Comparison of ENCODE assay signal across 9 mouse cellular contexts in the genomic region with DNA sequence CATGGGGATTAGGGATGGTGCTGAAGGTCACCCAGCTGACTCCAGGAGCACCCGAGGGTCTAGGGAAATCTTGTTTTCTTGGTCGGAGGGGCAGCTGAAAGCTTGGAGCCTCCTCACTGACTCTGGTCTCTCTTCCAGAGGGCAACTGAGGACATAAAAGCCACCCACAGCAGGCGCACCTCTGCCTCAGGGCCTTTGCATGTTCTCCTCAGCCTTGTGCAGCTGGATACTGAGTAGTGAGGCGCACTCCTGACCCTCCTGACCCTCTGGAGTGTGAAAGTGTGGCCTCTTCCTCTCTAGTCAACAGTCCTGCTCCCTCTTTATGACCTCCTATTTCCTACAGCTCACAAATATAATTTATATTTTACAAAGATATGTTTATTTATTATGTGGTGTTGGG. TPM values are rescaled to one million over a fixed set of nuclear protein-coding genes. Genes with fewer than 3 reads are reported as not detected.
DNase-seq lines count a peak whose midpoint lies in the region; ATAC-seq and TF ChIP-seq lines count a peak whose summit lies in the region.
"Had no signal": no experiment of that assay in that cellular context is flagged by ENCODE, and none has a peak within 500 bp of the region (broad histone marks: within the 10 kb centered on the region; RNA-seq: fewer than 3 reads in every experiment).

No protein-coding gene starts in this region.

- peak overlapping the region; percentile 54 for H3K4me3 ChIP-seq in heart, embryonic 11.5 days (ENCODE audit: low read depth, low read length)
- H3K4me3 ChIP-seq in ES-E14 (ENCODE audit: insufficient read depth in 1 of 2, low read depth in 1 of 2, low read length in 2 of 2, poor library complexity in 1 of 2, severe bottlenecking in 1 of 2): no peak overlapping the region
- H3K4me3 ChIP-seq in hindbrain, embryonic 15.5 days: no peak overlapping the region; the same call in 1 of the 2 replicates

- H3K27me3 ChIP-seq in heart, embryonic 11.5 days (ENCODE audit: control insufficient read depth, insufficient read depth, low read length): peaks cover 5% of the 10 kb centered on the region; the same call in 1 of the 2 replicates
- H3K27me3 ChIP-seq in hindbrain, embryonic 15.5 days: 0 out of 2 replicates have a peak, but pooled peaks cover 7% of the 10 kb centered on the region

- H3K9ac ChIP-seq in heart, embryonic 11.5 days (ENCODE audit: low read depth, low read length): peak overlapping the region; percentile 12; the same call in 1 of the 2 replicates
- H3K9ac ChIP-seq in ES-E14 (ENCODE audit: insufficient read depth, low read depth, low read length, poor library complexity, severe bottlenecking): peak overlapping the region; percentile 30; the same call in 1 of the 2 replicates
- H3K9ac ChIP-seq in hindbrain, embryonic 15.5 days: peak overlapping the region; percentile 34; the same call in 1 of the 2 replicates

- H3K36me3 ChIP-seq in heart, embryonic 11.5 days (ENCODE audit: control insufficient read depth, insufficient read depth, low read length): no peaks in the 10 kb centered on the region
- H3K36me3 ChIP-seq in ES-E14 (ENCODE audit: control insufficient read depth, insufficient read depth, low read length, poor library complexity, severe bottlenecking): no peaks in the 10 kb centered on the region
- no peaks in the 10 kb centered on the region for H3K36me3 ChIP-seq in hindbrain, embryonic 15.5 days

- peaks cover 4% of the 10 kb centered on the region; the same call in 1 of the 2 replicates for H3K4me1 ChIP-seq in heart, embryonic 11.5 days (ENCODE audit: control insufficient read depth, insufficient read depth, low read length)
- H3K4me1 ChIP-seq in ES-E14 (ENCODE audit: control insufficient read depth in 2 of 2, insufficient read depth in 2 of 2, low read length in 2 of 2, poor library complexity in 1 of 2): peaks cover 3 to 18% of the 10 kb centered on the region in 2 experiments; a peak in 3 of 4 replicates
- H3K4me1 ChIP-seq in hindbrain, embryonic 15.5 days (replicated peaks): peaks cover 22% of the 10 kb centered on the region

- ATAC-seq in heart, embryonic 11.5 days (replicated peaks; ENCODE audit: insufficient number of reproducible peaks, low FRiP score, low TSS enrichment): no peak
- ATAC-seq in hindbrain, embryonic 15.5 days (ENCODE audit: low FRiP score, low read depth): no peak

- H3K4me2 ChIP-seq in heart, embryonic 11.5 days: peak overlapping the region; percentile 99
- H3K4me2 ChIP-seq in hindbrain, embryonic 15.5 days: peak overlapping the region; percentile 92

- in situ Hi-C loops in ES-E14 (cut with MboI; ENCODE audit: low sequenced_read_pairs in 2 of 2, unreplicated experiment in 2 of 2): no loop called here

- 66% methylated on average over 4 of the region's 4 CpGs for WGBS in heart, embryonic 11.5 days (ENCODE audit: insufficient replicate concordance)
- 83% methylated on average over 4 of the region's 4 CpGs for WGBS in hindbrain, embryonic 15.5 days

- no peak for DNase-seq in heart, adult 8-10 months (ENCODE audit: low spot score)
- no peak for DNase-seq in ES-E14 (ENCODE audit: low read depth, low spot score)
- peak; percentile 27 for DNase-seq in lung, postnatal 25 days (ENCODE audit: low spot score)
- DNase-seq in right cerebral cortex, adult 2 months (ENCODE audit: low spot score in 2 of 2): no peak
- DNase-seq in gastrocnemius, postnatal 10 days: no peak
- no peak for DNase-seq in cerebellum, postnatal 4 days (ENCODE audit: low spot score in 2 of 2)

- H3K9me3 ChIP-seq in heart, embryonic 11.5 days (replicated peaks; ENCODE audit: control insufficient read depth, low read length): no peaks in the 10 kb centered on the region
- no peaks in the 10 kb centered on the region for H3K9me3 ChIP-seq in ES-E14 (ENCODE audit: control insufficient read depth, insufficient read depth, low read depth, low read length)
- H3K9me3 ChIP-seq in hindbrain, embryonic 15.5 days: no peaks in the 10 kb centered on the region

- H3K27ac ChIP-seq in heart, embryonic 11.5 days (ENCODE audit: low read depth, low read length): 0 out of 2 replicates have a peak overlapping the region, but pooled peaks have one; percentile 12
- no peak overlapping the region for H3K27ac ChIP-seq in ES-E14 (ENCODE audit: insufficient read depth, low read depth, low read length, poor library complexity, severe bottlenecking)
- peak overlapping the region; percentile 64 for H3K27ac ChIP-seq in hindbrain, embryonic 15.5 days (replicated peaks)

TF ChIP-seq in ES-E14, 5 proteins besides CTCF, POLR2A, EP300 and RAD21:
- TF ChIP-seq CHD2 (IDR thresholded peaks at IDR 0.05; ENCODE audit: low read depth, low read length): no peak
- TF ChIP-seq MAFK (IDR thresholded peaks at IDR 0.05; ENCODE audit: insufficient read depth, low read depth, low read length): no peak
- TF ChIP-seq HCFC1 (IDR thresholded peaks at IDR 0.05; ENCODE audit: borderline replicate concordance, insufficient read depth, low read length): no peak
- TF ChIP-seq ZNF384 (IDR thresholded peaks at IDR 0.05; ENCODE audit: low read depth, low read length): no peak
- TF ChIP-seq ZC3H11A (IDR thresholded peaks at IDR 0.05; ENCODE audit: borderline replicate concordance, low read depth, low read length): no peak

RNA-seq across cellular contexts. Expression of gene Ephx1, which starts 4.7 kb away (rescaled TPM):
- 3.0 and 3.8 TPM in 2 replicates for polyA plus RNA-seq in heart, embryonic 11.5 days (2014; fragmentation: Nextera tagmentation; extraction: Ambion mirVana)
- total RNA-seq in heart, adult 8-10 months (2022): 10 to 100 TPM; 35.3 to 51.3 (median 47.1) TPM
- total RNA-seq in ES-E14 (2012; rRNA removed): 12.5 and 35.9 TPM in 2 replicates
- polyA plus RNA-seq in hindbrain, embryonic 15.5 days (2015; fragmentation: Nextera tagmentation; extraction: Ambion mirVana): 8.3 and 9.3 TPM in 2 replicates
- 10 to 100 TPM; 15.8 to 17.6 TPM for total RNA-seq in gastrocnemius, postnatal 10 days (2021)

RNA-seq across cellular contexts. Expression of gene 9130409I23Rik, which starts 35.0 kb away (rescaled TPM):
- not detected in 2 replicates for polyA plus RNA-seq in heart, embryonic 11.5 days (2014; fragmentation: Nextera tagmentation; extraction: Ambion mirVana)
- total RNA-seq in heart, adult 8-10 months (2022): under 1 TPM in 1 of 4 experiments, not detected in 3; 0.14 TPM
- total RNA-seq in ES-E14 (2012; rRNA removed): not detected in 2 replicates
- polyA plus RNA-seq in hindbrain, embryonic 15.5 days (2015; fragmentation: Nextera tagmentation; extraction: Ambion mirVana): 0.10 TPM in 1 of 2 replicates, not detected in the other
- total RNA-seq in gastrocnemius, postnatal 10 days (2021): not detected
- polyA plus RNA-seq: neural tube, embryonic 11.5 days had no signal
